Comparison of ENCODE assay signal across 10 mouse cellular contexts in genomic region chr6:100432688-100433533, GRCm38 (mm10).
DNase-seq lines count a peak whose midpoint lies in the region; ATAC-seq and TF ChIP-seq lines count a peak whose summit lies in the region.
"Had no signal": no experiment of that assay in that cellular context is flagged by ENCODE, and none has a peak within 500 bp of the region (broad histone marks: within the 10 kb centered on the region; RNA-seq: fewer than 3 reads in every experiment).

No protein-coding gene starts in this region.

- H3K36me3 ChIP-seq in ES-Bruce4 (ENCODE audit: control insufficient read depth, insufficient read depth, low read length, poor library complexity, severe bottlenecking): no peaks in the 10 kb centered on the region
- H3K36me3 ChIP-seq in hindbrain, embryonic 15.5 days: no peaks in the 10 kb centered on the region
- H3K36me3 ChIP-seq in midbrain, embryonic 15.5 days (replicated peaks): no peaks in the 10 kb centered on the region

- no peaks in the 10 kb centered on the region for H3K9me3 ChIP-seq in ES-Bruce4 (replicated peaks; ENCODE audit: control insufficient read depth, insufficient read depth, low read length, poor library complexity, severe bottlenecking)
- no peaks in the 10 kb centered on the region for H3K9me3 ChIP-seq in hindbrain, embryonic 15.5 days
- no peaks in the 10 kb centered on the region for H3K9me3 ChIP-seq in midbrain, embryonic 15.5 days

- ATAC-seq in hindbrain, embryonic 15.5 days (ENCODE audit: low FRiP score, low read depth): 0 out of 2 replicates have a peak, but pooled peaks have one; percentile 46
- ATAC-seq in midbrain, embryonic 15.5 days (replicated peaks): 0 out of 2 replicates have a peak, but pooled peaks have one; percentile 19

- no peak overlapping the region for H3K4me2 ChIP-seq in hindbrain, embryonic 15.5 days
- H3K4me2 ChIP-seq in midbrain, embryonic 15.5 days: no peak overlapping the region

- 0 out of 2 replicates have a peak overlapping the region, but pooled peaks have one; percentile 10 for H3K27ac ChIP-seq in ES-Bruce4 (ENCODE audit: insufficient read depth, low read length)
- no peak overlapping the region for H3K27ac ChIP-seq in hindbrain, embryonic 15.5 days (replicated peaks)
- no peak overlapping the region for H3K27ac ChIP-seq in midbrain, embryonic 15.5 days

- no peak overlapping the region for H3K9ac ChIP-seq in ES-Bruce4 (ENCODE audit: low read depth, poor library complexity, severe bottlenecking)
- H3K9ac ChIP-seq in hindbrain, embryonic 15.5 days: no peak overlapping the region
- H3K9ac ChIP-seq in midbrain, embryonic 15.5 days: no peak overlapping the region; the same call in 1 of the 2 replicates

- no peaks in the 10 kb centered on the region for H3K27me3 ChIP-seq in ES-Bruce4 (ENCODE audit: control insufficient read depth, insufficient read depth, low read length, poor library complexity, severe bottlenecking)
- peaks cover 16% of the 10 kb centered on the region for H3K27me3 ChIP-seq in hindbrain, embryonic 15.5 days
- peaks cover 16% of the 10 kb centered on the region; the same call in 1 of the 2 replicates for H3K27me3 ChIP-seq in midbrain, embryonic 15.5 days (replicated peaks)

- no peak overlapping the region for H3K4me3 ChIP-seq in ES-Bruce4 (ENCODE audit: low read depth, low read length)
- no peak overlapping the region for H3K4me3 ChIP-seq in hindbrain, embryonic 15.5 days
- H3K4me3 ChIP-seq in midbrain, embryonic 15.5 days: no peak overlapping the region

- no peak for TF ChIP-seq POLR2A in ES-Bruce4 (IDR thresholded peaks at IDR 0.05; ENCODE audit: insufficient read depth, low read length)

- 10% methylated on average over 17 of the region's 17 CpGs for WGBS in hindbrain, embryonic 15.5 days
- 12% methylated on average over 17 of the region's 17 CpGs for WGBS in midbrain, embryonic 15.5 days

- peak; percentile 93 for DNase-seq in embryo, embryonic 10 days (ENCODE audit: low spot score)
- no peak for DNase-seq in urinary bladder, postnatal 10 days (ENCODE audit: low spot score)
- no peak for DNase-seq in gastrocnemius, adult 8-10 months (ENCODE audit: low spot score in 2 of 2)
- no peak for DNase-seq in adrenal gland, adult 18-20 months (ENCODE audit: low spot score in 2 of 2)
- DNase-seq: cerebellum, adult 9-11 months; gastrocnemius, postnatal 36 days; kidney, postnatal 36 days had no signal

- peak; percentile 77 for TF ChIP-seq EP300 in ES-Bruce4 (IDR thresholded peaks at IDR 0.05; ENCODE audit: insufficient read depth, low read depth, low read length)

- H3K4me1 ChIP-seq in ES-Bruce4 (ENCODE audit: control insufficient read depth, insufficient read depth, low read length): peaks cover 10% of the 10 kb centered on the region
- peaks cover 13% of the 10 kb centered on the region for H3K4me1 ChIP-seq in hindbrain, embryonic 15.5 days (replicated peaks)
- peaks cover 11% of the 10 kb centered on the region for H3K4me1 ChIP-seq in midbrain, embryonic 15.5 days

- TF ChIP-seq CTCF in ES-Bruce4 (IDR thresholded peaks at IDR 0.05; ENCODE audit: low read depth, low read length): no peak
